Mouse (Mus musculus) spleen, adult 2 months (tissue): ENCODE results near the gene Ddx51.

Source experiments
- CTCF ChIP-seq: fragments of 200-500 bp; IDR thresholded peaks from 2 replicates; pipeline ENCODE4 v1.5.1; 2011; ENCODE audit warnings: mild to moderate bottlenecking, inconsistent platforms; ENCODE audit not compliant: insufficient read depth, insufficient read length, insufficient replicate concordance; ENCODE audit errors: extremely low read depth
- POLR2A ChIP-seq: fragments of 200-500 bp; IDR thresholded peaks from 2 replicates; pipeline ENCODE4 v1.6.1; 2011; ENCODE audit warnings: low read depth, low read length, inconsistent platforms

DNA sequence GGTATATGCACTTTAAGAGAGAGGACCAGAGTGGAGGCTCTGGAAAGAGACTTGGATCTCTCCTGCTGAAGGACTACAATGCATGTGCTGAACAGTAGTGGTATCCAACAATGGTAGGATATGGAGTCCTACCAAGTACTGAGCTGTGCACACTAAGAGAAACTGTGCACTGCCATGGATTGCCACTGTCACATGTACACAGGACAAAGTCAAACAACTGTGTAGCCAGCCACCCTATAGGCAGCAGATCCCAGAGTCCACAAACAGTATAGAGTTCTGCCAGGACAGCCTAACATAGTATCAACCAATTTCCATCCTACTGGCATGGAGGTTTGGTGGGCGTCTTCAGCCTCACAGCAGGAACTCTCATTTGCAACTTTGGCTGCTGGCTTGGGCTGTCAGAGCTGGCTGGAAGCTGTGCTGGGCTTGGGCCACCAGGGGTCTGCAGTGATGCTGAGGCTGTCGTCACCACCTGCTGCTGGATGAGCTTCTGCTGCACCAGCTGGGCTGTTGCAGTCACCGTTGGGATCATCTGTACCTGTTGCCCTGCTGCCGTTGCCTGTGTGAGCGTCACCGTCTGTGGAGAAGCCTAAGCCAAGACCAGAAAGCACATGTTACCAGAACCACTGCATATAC, 12.4 kb downstream of the Ddx51 start:
- no peak for TF ChIP-seq CTCF
- TF ChIP-seq POLR2A = no peak
